Mouse (Mus musculus) CH12.LX (cell line): Measurements from ENCODE around the gene Bmp8a. TPM values are rescaled to one million over a fixed set of nuclear protein-coding genes. Genes with fewer than 3 reads are reported as not detected.

Source experiments
- DNase-seq: peaks from one replicate; pipeline ENCODE4 v3.0.0-alpha.2; 2013; ENCODE audit errors: extremely low read depth
- H3K27ac ChIP-seq: 2 replicates; pipeline ENCODE4 v1.5.1; 2012; ENCODE audit warnings: low read depth, mild to moderate bottlenecking, control low read depth, moderate library complexity; ENCODE audit not compliant: insufficient read depth
- H3K27me3 ChIP-seq: replicated peaks from 2 replicates; pipeline ENCODE3; 2012; ENCODE audit warnings: inconsistent platforms
- H3K36me3 ChIP-seq, 2 experiments: replicated peaks in 1 of 2; 2 replicates each; pipeline versions ENCODE3 to v1.6.1; 2012; ENCODE audit warnings: inconsistent platforms in 1 of 2, low read length in 1 of 2, mild to moderate bottlenecking in 1 of 2, mixed read lengths in 1 of 2, moderate library complexity in 1 of 2; ENCODE audit not compliant: control insufficient read depth in 1 of 2, insufficient read depth in 1 of 2
- H3K4me1 ChIP-seq, 2 experiments: 2 replicates each; pipeline ENCODE4 v1.6.1; 2012; ENCODE audit warnings: inconsistent platforms in 1 of 2, moderate library complexity in 1 of 2; ENCODE audit not compliant: insufficient read depth in 2 of 2, control insufficient read depth in 1 of 2
- H3K4me2 ChIP-seq: 2 replicates; pipeline ENCODE4 v1.6.1; 2012; ENCODE audit warnings: low read depth, mild to moderate bottlenecking, control low read depth; ENCODE audit not compliant: poor library complexity, insufficient read depth, severe bottlenecking
- H3K4me3 ChIP-seq, 3 experiments: fragments of 150-350 bp in 1 of 3; sonication (generic) in 1 of 3; replicated peaks in 1 of 3; 2 replicates each; pipeline versions ENCODE3 to v1.5.1; 2011 to 2012; ENCODE audit warnings: low read depth in 2 of 3, low read length in 2 of 3, mild to moderate bottlenecking in 2 of 3, moderate library complexity in 2 of 3, control low read depth in 1 of 3, improper control_type of control experiment in 1 of 3, inconsistent platforms in 1 of 3, mixed read lengths in 1 of 3; ENCODE audit not compliant: poor library complexity in 1 of 3
- H3K79me2 ChIP-seq: replicated peaks from 2 replicates; pipeline ENCODE4 v1.6.1; 2012; ENCODE audit warnings: mild to moderate bottlenecking, moderate library complexity; ENCODE audit not compliant: control insufficient read depth, poor library complexity, insufficient read depth, severe bottlenecking; ENCODE audit errors: extremely low read depth
- H3K9ac ChIP-seq: 2 replicates; pipeline ENCODE4 v1.6.1; 2012; ENCODE audit warnings: low read depth, mild to moderate bottlenecking, control low read depth, moderate library complexity; ENCODE audit not compliant: insufficient read depth
- H3K9me3 ChIP-seq: replicated peaks from 2 replicates; pipeline ENCODE3; 2012; ENCODE audit warnings: low read length, inconsistent platforms, mixed read lengths
- BHLHE40 ChIP-seq: IDR thresholded peaks from 2 replicates; pipeline ENCODE4 v1.6.1; 2011; ENCODE audit warnings: mild to moderate bottlenecking, low read depth, low read length, improper control_type of control experiment
- CTCF ChIP-seq, 2 experiments: IDR thresholded peaks in 1 of 2; conservative IDR thresholded peaks in 1 of 2; 2 replicates each; pipeline ENCODE4 v1.5.1; 2011 to 2012; ENCODE audit warnings: low read depth in 2 of 2, low read length in 2 of 2, improper control_type of control experiment in 1 of 2, inconsistent platforms in 1 of 2, mild to moderate bottlenecking in 1 of 2, moderate library complexity in 1 of 2
- E2F4 ChIP-seq: IDR thresholded peaks from 2 replicates; pipeline ENCODE4 v1.6.1; 2011; ENCODE audit warnings: low read depth, low read length, improper control_type of control experiment; ENCODE audit not compliant: insufficient replicate concordance
- ELF1 ChIP-seq: IDR thresholded peaks from 2 replicates; pipeline ENCODE4 v1.6.1; 2014; ENCODE audit warnings: low read depth, mild to moderate bottlenecking, inconsistent platforms, low read length, improper control_type of control experiment
- ETS1 ChIP-seq: conservative IDR thresholded peaks from 2 replicates; pipeline ENCODE4 v1.6.1; 2012; ENCODE audit warnings: low read depth, mild to moderate bottlenecking, inconsistent platforms, low read length, improper control_type of control experiment, moderate library complexity
- HCFC1 ChIP-seq: IDR thresholded peaks from 2 replicates; pipeline ENCODE4 v1.6.1; 2012; ENCODE audit warnings: low read depth, mild to moderate bottlenecking, inconsistent platforms, low read length, improper control_type of control experiment
- IRF4 ChIP-seq: IDR thresholded peaks from 2 replicates; pipeline ENCODE4 v1.6.1; 2014; ENCODE audit warnings: low read depth, mild to moderate bottlenecking, inconsistent platforms, low read length, improper control_type of control experiment
- JUN ChIP-seq: IDR thresholded peaks from 2 replicates; pipeline ENCODE4 v1.6.1; 2011; ENCODE audit warnings: low read depth, mild to moderate bottlenecking, low read length, improper control_type of control experiment, moderate library complexity; ENCODE audit not compliant: insufficient read depth
- JUND ChIP-seq: conservative IDR thresholded peaks from 2 replicates; pipeline ENCODE4 v1.6.1; 2011; ENCODE audit warnings: low read depth, low read length, improper control_type of control experiment
- KAT2A ChIP-seq: IDR thresholded peaks from 2 replicates; pipeline ENCODE4 v1.6.1; 2012; ENCODE audit warnings: low read length, improper control_type of control experiment, inconsistent platforms; ENCODE audit not compliant: insufficient replicate concordance
- MAZ ChIP-seq: IDR thresholded peaks from 2 replicates; pipeline ENCODE4 v1.6.1; 2012; ENCODE audit warnings: low read depth, mild to moderate bottlenecking, inconsistent platforms, low read length, improper control_type of control experiment, moderate library complexity
- MXI1 ChIP-seq: IDR thresholded peaks from 2 replicates; pipeline ENCODE4 v1.6.1; 2011; ENCODE audit warnings: mild to moderate bottlenecking, low read depth, low read length, improper control_type of control experiment
- MYC ChIP-seq: IDR thresholded peaks from 2 replicates; pipeline ENCODE4 v1.6.1; 2011; ENCODE audit warnings: low read depth, mild to moderate bottlenecking, improper control_type of control experiment, low read length
- NELFE ChIP-seq: IDR thresholded peaks from 2 replicates; pipeline ENCODE4 v1.6.1; 2011; ENCODE audit warnings: low read depth, low read length, improper control_type of control experiment
- POLR2AphosphoS2 ChIP-seq: IDR thresholded peaks from 2 replicates; pipeline ENCODE4 v1.6.1; 2011; ENCODE audit warnings: low read depth, low read length, improper control_type of control experiment
- RAD21 ChIP-seq: IDR thresholded peaks from 2 replicates; pipeline ENCODE4 v1.6.1; 2011; ENCODE audit warnings: low read depth, mild to moderate bottlenecking, low read length, improper control_type of control experiment, moderate library complexity
- RCOR1 ChIP-seq: conservative IDR thresholded peaks from 2 replicates; pipeline ENCODE4 v1.6.1; 2012; ENCODE audit warnings: low read depth, mild to moderate bottlenecking, inconsistent platforms, low read length, improper control_type of control experiment
- TBP ChIP-seq: conservative IDR thresholded peaks from 2 replicates; pipeline ENCODE4 v1.6.1; 2011; ENCODE audit warnings: low read depth, low read length, improper control_type of control experiment
- TCF12 ChIP-seq: IDR thresholded peaks from 2 replicates; pipeline ENCODE4 v1.6.1; 2014; ENCODE audit warnings: low read depth, mild to moderate bottlenecking, inconsistent platforms, low read length, improper control_type of control experiment
- UBTF ChIP-seq: IDR thresholded peaks from 2 replicates; pipeline ENCODE4 v1.6.1; 2012; ENCODE audit warnings: low read depth, mild to moderate bottlenecking, inconsistent platforms, low read length, improper control_type of control experiment, moderate library complexity
- USF1 ChIP-seq: IDR thresholded peaks from 2 replicates; pipeline ENCODE4 v1.6.1; 2014; ENCODE audit warnings: low read depth, mild to moderate bottlenecking, inconsistent platforms, low read length, improper control_type of control experiment
- USF2 ChIP-seq: conservative IDR thresholded peaks from 2 replicates; pipeline ENCODE4 v1.6.1; 2011; ENCODE audit warnings: low read depth, low read length, improper control_type of control experiment
- ZC3H11A ChIP-seq: IDR thresholded peaks from 2 replicates; pipeline ENCODE4 v1.6.1; 2012; ENCODE audit warnings: low read depth, mild to moderate bottlenecking, inconsistent platforms, low read length, improper control_type of control experiment
- ZKSCAN1 ChIP-seq: IDR thresholded peaks from 2 replicates; pipeline ENCODE4 v1.6.1; 2012; ENCODE audit warnings: low read depth, inconsistent platforms, low read length, improper control_type of control experiment, borderline replicate concordance
- ZMIZ1 ChIP-seq: IDR thresholded peaks from 2 replicates; pipeline ENCODE4 v1.6.1; 2012; ENCODE audit warnings: low read depth, mild to moderate bottlenecking, inconsistent platforms, low read length, improper control_type of control experiment
- dilution Hi-C: fragments of 300-500 bp; cut with MboI; formaldehyde crosslinking; loops from 2 replicates; pipeline ENCODE4 v1.14.3; 2020; ENCODE audit warnings: low sequenced_read_pairs; ENCODE audit not compliant: extremely low pct_unique_long_range_greater_than_20kb, extremely low pct_ligation_motif_present
- in situ Hi-C: fragments of 300-500 bp; cut with MboI; formaldehyde crosslinking; loops from 3 replicates; pipeline ENCODE4 v1.14.3; 2019; ENCODE audit warnings: low sequenced_read_pairs, low pct_ligation_motif_present, low pct_unique_long_range_greater_than_20kb, mixed read lengths
- polyA plus RNA-seq: library from polyadenylated mRNA; unstranded; fragments of >175 nt; gene quantifications from 2 replicates; pipeline ENCODE4 v1.2.1, GENCODE M21; 2012; ENCODE audit warnings: low read depth; ENCODE audit not compliant: insufficient read length
- total RNA-seq, 2 experiments: library from RNA; depleted of rRNA; stranded (reverse); fragments of 300-350 nt in 1 of 2; fragments of >200 nt in 1 of 2; gene quantifications; 2 replicates each; pipeline ENCODE4 v1.2.3; 2012 to 2014

Bmp8a gene
- total and polyA plus RNA-seq, 3 experiments: 0.30 to 0.76 (median 0.68) TPM

- Histone ChIP-seq H3K9me3 (peaks cover 12% of the 10 kb centered on the region), H3K36me3 (peaks cover 0 to 29% of the 10 kb centered on the region in 2 experiments), H3K4me2 (no peak overlapping the region), H3K9ac (no peak overlapping the region)
- no peak for DNase-seq
- dilution Hi-C loops: no loop called here
- TF ChIP-seq JUN (no peak), ETS1 (no peak), ELF1 (no peak), ZMIZ1 (no peak), KAT2A (no peak), MAZ (no peak), ZC3H11A (no peak), POLR2AphosphoS2 (no peak), IRF4 (no peak), JUND (no peak), RCOR1 (no peak), E2F4 (no peak), BHLHE40 (no peak), NELFE (no peak), TBP (no peak), MYC (no peak)
- TF ChIP-seq, all 38 proteins: peak for 0
- no peak overlapping the region for H3K27ac ChIP-seq
- H3K27me3 ChIP-seq: no peaks in the 10 kb centered on the region
- H3K79me2 ChIP-seq: no peaks in the 10 kb centered on the region
- in situ Hi-C loops: no loop called here
- peaks cover 18 to 66% of the 10 kb centered on the region in 2 experiments for H3K4me1 ChIP-seq
- H3K4me3 ChIP-seq: no peak overlapping the region
These were observed 34.8 kb downstream of the Bmp8a start for GRCm38 (mm10) chr4:123308292-123308691.

- no peak overlapping the region for H3K4me3 ChIP-seq
- no peak for DNase-seq
- H3K27me3 ChIP-seq: no peaks in the 10 kb centered on the region
- dilution Hi-C loops (no loop called here), in situ Hi-C loops (no loop called here)
- no peak overlapping the region for H3K4me2 ChIP-seq
- H3K27ac ChIP-seq: no peak overlapping the region
- H3K4me1 ChIP-seq: peaks cover 8 to 53% of the 10 kb centered on the region in 2 experiments
- no peak overlapping the region for H3K9ac ChIP-seq
- H3K79me2 ChIP-seq: no peaks in the 10 kb centered on the region
- peaks cover 18% of the 10 kb centered on the region for H3K9me3 ChIP-seq
- TF ChIP-seq BHLHE40: no peak
- no peak for TF ChIP-seq ZKSCAN1
- no peak for TF ChIP-seq MXI1
- no peak for TF ChIP-seq RCOR1
- TF ChIP-seq CTCF (conservative IDR thresholded peaks at IDR 0.05 in 1 of 2, IDR thresholded peaks at IDR 0.05 in 1 of 2; ENCODE audit: low read depth in 2 of 2, low read length in 2 of 2): no peak
- no peak for TF ChIP-seq MYC
- TF ChIP-seq UBTF: no peak
- no peak for TF ChIP-seq USF2
- no peak for TF ChIP-seq POLR2AphosphoS2
- TF ChIP-seq HCFC1: no peak
- TF ChIP-seq TCF12: no peak
- TF ChIP-seq USF1: no peak
- no peak for TF ChIP-seq RAD21
- H3K36me3 ChIP-seq: peaks cover 4 to 42% of the 10 kb centered on the region in 2 experiments
These were observed 36.1 kb downstream of the Bmp8a start for GRCm38 (mm10) chr4:123306999-123307398.
